Mouse (Mus musculus): ENCODE data around the gene Rnf123. TPM values are rescaled to one million over a fixed set of nuclear protein-coding genes. Genes with fewer than 3 reads are reported as not detected.

Gene Rnf123
- polyA plus RNA-seq, 1 experiment from 2014 or later: 43.1 TPM

DNA sequence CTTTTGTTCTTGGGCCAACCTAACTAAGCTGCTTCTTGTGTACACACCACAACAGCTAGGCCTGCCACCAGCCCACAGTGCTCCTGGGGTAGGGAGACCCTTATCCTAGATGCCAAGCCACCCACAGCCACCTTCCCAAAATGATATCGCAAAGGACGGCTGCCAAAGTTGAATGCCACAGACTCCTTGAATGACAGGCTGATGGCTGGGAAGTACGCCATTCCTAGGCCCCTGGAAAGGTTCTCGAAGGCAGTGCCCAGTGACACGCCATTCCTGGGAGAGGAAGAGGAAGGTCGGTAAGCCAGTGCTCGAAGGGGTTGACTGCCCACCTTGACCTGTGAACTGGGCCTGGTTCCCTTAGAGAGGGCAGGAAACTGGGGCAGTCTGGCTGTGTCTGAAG, 13.6 kb downstream of the Rnf123 start:
- 91% methylated on average over 7 of the region's 7 CpGs for WGBS
- H3K4me1 ChIP-seq (replicated peaks): no peaks in the 10 kb centered on the region
- no peaks in the 10 kb centered on the region for H3K9me3 ChIP-seq
- no peak overlapping the region for H3K27ac ChIP-seq
- no peak overlapping the region for H3K4me3 ChIP-seq
- no peak overlapping the region for H3K4me2 ChIP-seq
- no peaks in the 10 kb centered on the region for H3K27me3 ChIP-seq
- peaks cover 59% of the 10 kb centered on the region for H3K36me3 ChIP-seq
- no peak for ATAC-seq (ENCODE audit: low FRiP score)
- no peak overlapping the region for H3K9ac ChIP-seq

DNA sequence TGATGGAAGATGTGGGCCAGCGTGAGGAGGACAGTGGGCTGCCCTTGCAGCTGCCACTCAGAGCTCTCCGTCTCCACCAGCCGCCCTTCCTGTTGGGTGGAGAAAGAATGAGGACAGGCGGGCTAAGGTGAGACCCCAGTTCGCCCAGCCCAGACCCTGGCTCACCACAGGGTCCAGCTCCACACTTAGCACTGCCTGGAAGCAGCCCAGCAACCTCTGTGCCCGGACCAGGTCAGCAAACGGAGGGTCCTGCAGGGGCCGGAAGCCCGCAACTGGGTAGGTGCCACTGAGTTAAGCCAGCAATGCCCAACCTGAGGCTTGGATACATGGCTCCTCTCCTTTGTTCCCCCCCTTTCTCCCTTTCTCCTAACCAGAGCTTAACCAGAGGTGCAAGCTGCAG, 14.1 kb downstream of the Rnf123 start:
- no peak overlapping the region for H3K9ac ChIP-seq
- H3K27me3 ChIP-seq: no peaks in the 10 kb centered on the region
- H3K4me3 ChIP-seq: no peak overlapping the region
- ATAC-seq (ENCODE audit: low FRiP score): no peak
- H3K9me3 ChIP-seq: no peaks in the 10 kb centered on the region
- H3K27ac ChIP-seq: no peak overlapping the region
- no peaks in the 10 kb centered on the region for H3K4me1 ChIP-seq (replicated peaks)
- no peak overlapping the region for H3K4me2 ChIP-seq
- H3K36me3 ChIP-seq: peaks cover 64% of the 10 kb centered on the region
- WGBS: 94% methylated on average over 9 of the region's 9 CpGs

DNA sequence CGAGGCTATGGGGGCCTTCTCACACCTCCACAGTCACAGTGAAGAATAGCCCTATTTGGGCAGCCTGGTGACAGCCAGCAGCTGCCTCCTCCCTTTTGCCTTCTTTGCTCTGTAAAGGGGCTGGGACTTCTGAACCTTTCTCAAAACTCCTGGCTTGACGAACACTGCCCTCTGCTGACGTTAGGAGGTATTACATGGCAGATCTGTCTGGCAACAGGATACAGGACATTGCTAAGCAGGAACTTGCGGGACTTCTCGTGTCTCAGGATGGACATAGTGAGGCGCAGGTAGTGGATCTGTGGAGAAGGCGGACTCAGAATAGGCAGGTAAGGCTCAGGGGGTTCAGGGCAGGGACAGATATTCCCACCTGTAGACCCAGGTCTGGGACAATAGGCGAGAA, 15.2 kb downstream of the Rnf123 start:
- Histone ChIP-seq H3K4me2 (no peak overlapping the region), H3K27ac (no peak overlapping the region), H3K36me3 (peaks cover 70% of the 10 kb centered on the region), H3K4me3 (no peak overlapping the region), H3K9me3 (no peaks in the 10 kb centered on the region), H3K9ac (no peak overlapping the region), H3K4me1 (replicated peaks) (no peaks in the 10 kb centered on the region), H3K27me3 (no peaks in the 10 kb centered on the region)
- ATAC-seq (ENCODE audit: low FRiP score): peak; percentile 33; the same call in 1 of the 2 replicates
- WGBS: 23% methylated on average over 8 of the region's 8 CpGs

DNA sequence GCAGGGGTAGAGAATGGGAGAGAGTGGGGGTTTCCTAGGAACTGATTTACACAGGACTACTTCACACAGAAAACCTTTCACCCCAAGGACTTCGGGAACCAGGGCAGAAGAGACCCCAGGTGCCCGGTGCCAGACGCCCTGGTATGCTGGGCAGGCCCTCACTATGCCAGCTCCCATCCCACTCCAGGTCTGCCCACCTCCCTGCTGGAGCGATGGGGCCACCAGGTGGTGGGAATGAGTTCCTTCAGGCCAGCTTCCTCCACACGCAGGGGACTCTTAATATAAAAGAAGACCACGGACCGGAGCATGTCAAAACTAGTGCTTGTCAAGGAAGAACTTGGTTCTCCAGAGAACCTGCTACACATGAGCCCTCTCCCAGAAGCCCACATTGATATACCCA, 15.9 kb downstream of the Rnf123 start:
- Histone ChIP-seq H3K9me3 (no peaks in the 10 kb centered on the region), H3K36me3 (peaks cover 74% of the 10 kb centered on the region), H3K4me3 (no peak overlapping the region), H3K27ac (no peak overlapping the region), H3K9ac (no peak overlapping the region), H3K4me1 (replicated peaks) (no peaks in the 10 kb centered on the region), H3K4me2 (no peak overlapping the region), H3K27me3 (no peaks in the 10 kb centered on the region)
- no peak for ATAC-seq (ENCODE audit: low FRiP score)
- 83% methylated on average over 7 of the region's 7 CpGs for WGBS

DNA sequence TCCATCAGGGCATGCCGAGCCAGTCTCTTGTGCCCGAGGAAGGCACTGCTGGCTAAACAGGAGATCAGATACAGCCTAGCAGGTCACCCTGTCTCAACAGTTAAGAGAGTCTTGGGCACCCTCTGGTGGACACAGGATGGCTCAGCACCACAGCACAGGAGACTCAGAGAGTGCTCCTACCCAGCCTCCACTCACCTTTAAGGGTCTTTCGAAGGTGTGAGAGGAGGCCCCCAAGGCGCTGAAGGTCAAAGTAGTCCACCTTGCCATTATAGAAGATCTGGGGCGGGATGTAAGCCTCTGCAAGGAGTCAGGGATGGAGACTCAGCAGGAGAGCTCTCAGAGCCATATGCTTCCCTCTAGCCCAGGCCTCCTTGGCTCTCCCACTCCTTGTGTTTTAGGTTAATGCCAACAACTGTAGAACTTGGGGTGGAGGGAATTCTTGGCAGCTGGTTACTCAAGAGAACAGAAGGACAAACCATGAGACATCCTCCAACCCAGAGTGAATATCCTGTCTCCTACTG, 17.6 kb downstream of the Rnf123 start:
- peaks cover 74% of the 10 kb centered on the region for H3K36me3 ChIP-seq
- no peak overlapping the region for H3K4me2 ChIP-seq
- H3K4me1 ChIP-seq (replicated peaks): no peaks in the 10 kb centered on the region
- H3K27ac ChIP-seq: no peak overlapping the region
- 51% methylated on average over 5 of the region's 5 CpGs for WGBS
- H3K4me3 ChIP-seq: no peak overlapping the region
- no peaks in the 10 kb centered on the region for H3K27me3 ChIP-seq
- 0 out of 2 replicates have a peak, but pooled peaks have one; percentile 37 for ATAC-seq (ENCODE audit: low FRiP score)
- H3K9ac ChIP-seq: no peak overlapping the region
- no peaks in the 10 kb centered on the region for H3K9me3 ChIP-seq

DNA sequence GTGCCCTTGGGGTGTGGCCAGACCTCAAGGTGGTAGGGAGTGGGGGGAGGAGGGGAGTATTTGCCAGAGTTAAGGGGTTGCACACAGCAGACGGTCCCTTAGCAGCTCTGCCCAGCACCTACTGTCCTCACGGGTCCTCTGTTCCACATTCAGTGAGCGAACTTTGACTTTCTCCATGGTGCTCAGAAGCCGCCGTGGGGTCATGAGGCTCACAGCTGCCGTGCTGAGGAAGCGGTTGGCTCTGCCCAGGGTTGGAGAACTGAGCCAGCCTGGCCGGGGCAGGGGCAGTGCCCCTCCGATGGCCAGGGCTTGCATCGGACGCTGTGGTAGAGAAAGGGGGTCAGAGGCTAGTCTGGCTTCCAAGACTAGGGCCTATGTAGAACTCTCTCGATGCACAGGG, 19.8 kb downstream of the Rnf123 start:
- Histone ChIP-seq H3K9me3 (no peaks in the 10 kb centered on the region), H3K4me3 (no peak overlapping the region), H3K9ac (no peak overlapping the region), H3K4me2 (no peak overlapping the region), H3K36me3 (peaks cover 74% of the 10 kb centered on the region), H3K27ac (no peak overlapping the region), H3K27me3 (no peaks in the 10 kb centered on the region), H3K4me1 (replicated peaks) (no peaks in the 10 kb centered on the region)
- WGBS: 90% methylated on average over 12 of the region's 12 CpGs
- ATAC-seq (ENCODE audit: low FRiP score): no peak

DNA sequence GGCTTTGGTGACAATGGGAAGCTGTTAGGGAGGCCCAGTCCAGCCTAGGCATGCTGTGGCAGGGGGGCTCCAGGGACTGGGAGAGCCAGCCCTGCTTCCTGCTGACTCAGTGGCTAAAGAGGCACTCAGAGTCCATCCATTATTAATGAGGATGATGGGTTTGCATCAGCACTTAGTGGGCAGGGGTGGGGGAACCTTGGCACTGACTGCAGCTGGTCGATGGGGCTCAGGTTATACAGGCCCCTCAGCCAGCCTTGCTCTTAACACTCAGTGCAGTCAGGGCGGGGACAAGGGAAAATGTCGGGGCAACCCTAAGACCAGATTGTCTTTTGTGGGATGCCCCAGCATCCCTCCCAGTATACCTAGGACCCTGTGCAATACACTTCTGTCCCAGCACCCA, 21.0 kb downstream of the Rnf123 start:
- Histone ChIP-seq H3K4me2 (no peak overlapping the region), H3K4me3 (no peak overlapping the region), H3K36me3 (peaks cover 84% of the 10 kb centered on the region), H3K9me3 (no peaks in the 10 kb centered on the region), H3K27me3 (no peaks in the 10 kb centered on the region), H3K27ac (no peak overlapping the region), H3K9ac (peak overlapping the region; percentile 19; the same call in 1 of the 2 replicates), H3K4me1 (replicated peaks) (no peaks in the 10 kb centered on the region)
- ATAC-seq (ENCODE audit: low FRiP score): no peak
- 88% methylated on average over 3 of the region's 3 CpGs for WGBS

DNA sequence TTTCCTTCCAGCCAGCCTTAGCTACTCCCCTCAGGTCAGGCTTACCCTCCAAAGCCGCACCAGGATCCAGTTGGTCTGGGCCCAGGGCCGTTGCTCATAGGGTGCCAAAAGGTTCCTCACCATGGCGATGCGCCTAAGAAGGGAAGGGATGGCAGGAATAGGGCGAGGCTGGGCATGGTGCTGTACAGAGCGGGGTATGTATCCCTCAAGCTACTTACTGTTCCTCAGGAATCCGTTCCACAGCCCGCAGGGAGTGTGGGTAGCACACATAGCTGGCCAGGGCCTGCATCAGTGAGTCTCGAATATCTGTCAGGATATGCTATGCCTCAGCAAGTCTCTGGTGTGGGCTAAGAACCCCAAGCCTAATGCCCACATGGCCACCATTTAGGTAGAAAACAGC, 24.9 kb downstream of the Rnf123 start:
- no peak for ATAC-seq (ENCODE audit: low FRiP score)
- H3K27me3 ChIP-seq: no peaks in the 10 kb centered on the region

DNA sequence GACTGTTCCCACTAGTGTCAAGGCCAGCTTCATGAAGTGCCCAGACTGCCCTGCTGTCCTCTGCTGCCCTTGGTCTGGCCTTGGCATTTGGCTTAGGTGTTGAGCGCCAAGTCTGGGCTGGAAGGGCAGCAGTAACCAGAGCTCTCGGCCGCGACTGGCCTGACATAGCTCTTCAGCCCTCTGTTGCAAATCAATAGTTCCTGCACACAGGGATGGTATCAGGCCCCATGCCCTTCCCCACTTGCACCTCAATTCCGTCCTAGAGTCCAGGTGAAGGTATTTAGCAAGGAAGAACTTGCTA, 25.9 kb downstream of the Rnf123 start:
- Histone ChIP-seq H3K9ac (no peak overlapping the region), H3K4me2 (no peak overlapping the region), H3K36me3 (peaks cover 88% of the 10 kb centered on the region), H3K9me3 (no peaks in the 10 kb centered on the region), H3K4me3 (no peak overlapping the region), H3K4me1 (replicated peaks) (peaks cover 13% of the 10 kb centered on the region), H3K27ac (no peak overlapping the region), H3K27me3 (no peaks in the 10 kb centered on the region)
- 92% methylated on average over 5 of the region's 5 CpGs for WGBS
- no peak for ATAC-seq (ENCODE audit: low FRiP score)

More for the DNA sequence above, 24.9 kb downstream of the Rnf123 start:
- Histone ChIP-seq H3K4me3 (no peak overlapping the region), H3K4me2 (no peak overlapping the region), H3K4me1 (replicated peaks) (peaks cover 2% of the 10 kb centered on the region), H3K27ac (no peak overlapping the region), H3K36me3 (peaks cover 99% of the 10 kb centered on the region), H3K9me3 (no peaks in the 10 kb centered on the region), H3K9ac (0 out of 2 replicates have a peak overlapping the region, but pooled peaks have one; percentile 35)
- whole genome bisulfite sequencing: 93% methylated on average over 9 of the region's 9 CpGs

DNA sequence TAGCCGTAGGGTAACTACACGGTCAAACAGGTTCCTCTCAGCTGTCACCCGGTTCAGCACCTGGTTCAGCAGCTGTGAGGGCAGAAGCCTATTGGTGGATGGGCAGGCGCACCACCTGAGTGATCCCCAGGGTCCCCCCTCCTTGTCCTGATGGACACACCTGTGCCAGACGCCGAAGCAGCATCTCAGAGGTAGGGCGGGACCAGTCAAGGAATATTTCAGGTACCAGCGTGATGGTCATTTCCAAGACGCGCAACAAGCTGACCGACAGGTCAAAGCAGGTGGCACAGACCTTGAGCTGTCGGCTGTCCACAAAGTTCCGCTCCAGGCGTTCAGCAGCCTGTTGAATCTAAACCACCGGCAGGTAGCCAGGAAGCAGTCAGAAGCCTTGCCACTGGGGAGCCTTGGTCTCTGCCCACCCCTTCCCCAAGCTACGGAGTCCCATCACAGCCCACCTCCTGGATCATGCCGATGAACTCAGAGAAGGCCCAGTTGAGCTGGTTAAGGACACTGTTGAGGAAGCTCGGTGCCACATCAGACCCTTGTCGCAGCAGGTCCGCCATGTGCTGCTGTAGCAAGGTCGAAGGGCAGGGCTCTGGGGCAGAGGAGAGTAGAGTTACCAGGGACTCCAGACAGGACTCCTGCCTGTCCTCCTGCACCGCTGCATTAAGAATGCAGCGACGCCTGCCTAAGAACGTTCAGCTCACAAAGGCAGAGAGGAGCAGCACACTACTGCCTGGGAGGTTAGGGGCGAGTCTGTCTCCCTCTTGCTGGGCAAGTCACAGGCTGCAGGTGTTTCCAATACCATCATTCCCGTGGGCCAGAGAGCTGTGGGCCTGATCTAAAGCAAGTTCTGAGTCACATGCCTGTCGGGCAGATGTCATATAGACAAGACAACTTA, 26.5 kb downstream of the Rnf123 start:
- Histone ChIP-seq H3K9ac (no peak overlapping the region), H3K27ac (no peak overlapping the region), H3K36me3 (peaks cover 88% of the 10 kb centered on the region), H3K4me2 (no peak overlapping the region), H3K27me3 (no peaks in the 10 kb centered on the region), H3K4me3 (no peak overlapping the region), H3K4me1 (replicated peaks) (peaks cover 13% of the 10 kb centered on the region), H3K9me3 (no peaks in the 10 kb centered on the region)
- WGBS: 82% methylated on average over 28 of the region's 28 CpGs
- ATAC-seq (ENCODE audit: low FRiP score): no peak

DNA sequence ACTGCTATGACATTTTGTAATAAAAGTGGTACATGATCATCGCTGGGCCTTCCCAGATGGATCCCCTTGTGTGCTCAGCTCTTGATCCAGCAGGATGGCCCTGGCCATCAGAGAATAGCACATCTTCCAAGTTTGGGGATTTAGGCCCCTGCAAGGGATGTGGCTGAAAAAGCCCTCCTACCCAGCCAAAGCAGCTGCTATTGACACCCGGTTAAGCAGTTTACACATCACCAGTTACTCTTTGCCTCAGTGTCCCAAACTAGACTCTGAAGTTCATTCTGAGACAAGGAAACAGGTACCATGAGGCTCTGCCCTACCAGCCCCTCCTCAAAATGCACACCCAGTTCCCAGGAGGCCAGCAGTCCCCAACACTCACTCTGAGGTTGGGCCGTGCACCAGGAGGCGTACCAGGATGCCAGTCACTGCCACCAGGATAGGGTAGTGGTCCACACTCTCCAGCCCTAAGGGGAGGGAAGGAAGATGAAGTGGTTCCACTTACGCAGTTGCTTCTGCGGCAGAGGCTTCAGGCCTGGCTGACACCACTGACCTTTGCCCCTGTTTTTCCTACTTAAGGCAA, 27.4 kb downstream of the Rnf123 start:
- Histone ChIP-seq H3K4me1 (replicated peaks) (peaks cover 13% of the 10 kb centered on the region), H3K36me3 (peaks cover 88% of the 10 kb centered on the region), H3K9me3 (no peaks in the 10 kb centered on the region), H3K27me3 (no peaks in the 10 kb centered on the region), H3K4me2 (no peak overlapping the region), H3K9ac (no peak overlapping the region), H3K27ac (no peak overlapping the region), H3K4me3 (no peak overlapping the region)
- ATAC-seq (ENCODE audit: low FRiP score): no peak
- 89% methylated on average over 6 of the region's 6 CpGs for WGBS

DNA sequence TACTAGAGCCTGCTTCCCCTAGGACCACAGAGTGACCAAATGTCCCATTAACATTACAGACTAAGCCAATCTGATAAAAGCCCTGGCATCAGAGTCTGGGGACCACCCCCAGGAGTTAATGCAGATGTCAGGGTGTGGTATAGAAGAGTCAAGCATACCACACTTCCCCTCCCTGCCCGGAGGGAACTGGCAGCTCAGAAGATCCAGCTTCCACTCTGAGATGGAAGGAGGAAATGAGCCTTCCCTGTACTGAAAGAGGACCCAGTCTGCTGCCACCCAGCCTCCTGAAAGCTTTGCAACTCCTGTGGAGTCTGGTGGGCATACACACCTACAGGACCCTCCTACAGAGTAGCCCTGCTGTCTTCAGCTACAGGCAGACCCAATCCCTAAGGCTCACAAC, 28.1 kb downstream of the Rnf123 start:
- Histone ChIP-seq H3K27me3 (no peaks in the 10 kb centered on the region), H3K36me3 (peaks cover 85% of the 10 kb centered on the region), H3K4me1 (replicated peaks) (peaks cover 20% of the 10 kb centered on the region), H3K27ac (no peak overlapping the region), H3K4me3 (no peak overlapping the region), H3K4me2 (no peak overlapping the region), H3K9ac (no peak overlapping the region), H3K9me3 (no peaks in the 10 kb centered on the region)
- WGBS: 76% methylated on average over 1 of the region's 1 CpGs
- ATAC-seq (ENCODE audit: low FRiP score): no peak

Measured in hindbrain, embryonic 13.5 days (tissue).